Mouse (Mus musculus) E14TG2a.4 (cell line): ENCODE data around the gene Gstm2.

Experiments
- CTCF ChIP-seq: conservative IDR thresholded peaks from 2 replicates; pipeline ENCODE4 v1.5.1; 2014; ENCODE audit warnings: low read length
- NANOG ChIP-seq: IDR thresholded peaks from 2 replicates; pipeline ENCODE4 v1.6.1; 2014; ENCODE audit warnings: borderline replicate concordance, low read length, mixed read lengths
- POU5F1 ChIP-seq: IDR thresholded peaks from 2 replicates; pipeline ENCODE4 v1.6.1; 2014; ENCODE audit warnings: low read length, borderline replicate concordance

DNA sequence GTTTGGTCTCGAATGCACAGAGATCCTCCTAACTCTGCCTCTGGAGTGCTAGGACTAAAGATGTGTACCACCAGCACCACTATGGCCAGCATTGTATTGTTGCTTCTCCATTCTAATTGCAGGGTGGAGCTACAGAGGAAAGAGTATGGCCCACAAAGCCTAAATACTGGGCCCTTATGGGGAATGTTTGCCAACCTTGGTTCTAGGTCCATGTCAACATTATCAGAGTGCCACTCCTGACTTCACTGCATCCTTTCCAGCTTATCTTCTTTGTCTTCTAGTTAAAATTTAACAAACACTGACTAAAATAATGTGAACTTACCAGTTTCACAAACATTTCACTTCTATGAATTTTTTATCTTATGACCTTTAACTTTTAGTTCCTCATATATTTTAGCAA lies 40.3 kb upstream of the Gstm2 start:
- no peak for TF ChIP-seq POU5F1
- TF ChIP-seq CTCF = no peak
- no peak for TF ChIP-seq NANOG
